Mouse (Mus musculus): Measurements from ENCODE around the gene Gm9903.

DNA sequence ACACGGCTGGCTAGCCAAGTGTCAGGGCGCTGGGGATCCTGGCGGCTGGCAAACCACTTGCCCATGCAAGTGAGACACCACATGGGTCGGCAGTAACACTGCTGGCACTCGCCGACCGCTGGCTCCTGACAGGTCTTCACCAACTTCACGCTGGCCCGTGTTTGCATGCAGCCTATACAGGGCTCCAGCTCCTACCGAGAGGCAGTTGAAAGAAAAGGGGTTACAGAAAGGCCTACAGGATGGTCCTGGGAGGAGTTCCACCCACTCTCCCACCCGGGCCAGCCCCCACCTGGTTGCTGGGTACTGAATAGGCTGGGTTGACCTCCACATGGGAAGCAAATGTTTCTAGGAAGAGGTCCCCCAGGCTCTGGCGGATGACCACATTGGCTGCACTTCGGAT lies 24.7 kb downstream of the Gm9903 start:
- TF ChIP-seq POLR2A (IDR thresholded peaks at IDR 0.05; ENCODE audit: extremely low read depth, insufficient read depth, low read length): no peak
- no peak for TF ChIP-seq CTCF (IDR thresholded peaks at IDR 0.05; ENCODE audit: low read depth, low read length)
